Mouse (Mus musculus) kidney, embryonic 14.5 days (tissue): ENCODE data around the gene Hcls1. TPM values are rescaled to one million over a fixed set of nuclear protein-coding genes. Genes with fewer than 3 reads are reported as not detected.

ENCODE experiments used
- ATAC-seq: fragments of 200-750 bp; cut with Nextera tagmentation; 2 replicates; pipeline ENCODE4 v1.8.0; 2017; ENCODE audit warnings: moderate number of reproducible peaks, mild to moderate bottlenecking, moderate TSS enrichment, moderate library complexity; ENCODE audit not compliant: low FRiP score, low TSS enrichment
- H3K27ac ChIP-seq: fragments of 300-500 bp; sonication (generic); 2 replicates; pipeline ENCODE4 v1.5.1; 2014; ENCODE audit warnings: low read depth, mild to moderate bottlenecking, low read length, moderate library complexity, mixed read lengths
- H3K27me3 ChIP-seq: fragments of 300-500 bp; sonication (generic); 2 replicates; pipeline ENCODE4 v1.6.1; 2014; ENCODE audit warnings: mild to moderate bottlenecking, low read length; ENCODE audit not compliant: control insufficient read depth, insufficient read depth
- H3K36me3 ChIP-seq: fragments of 300-500 bp; sonication (generic); 2 replicates; pipeline ENCODE4 v1.6.1; 2014; ENCODE audit warnings: low read length, mixed read lengths; ENCODE audit not compliant: control insufficient read depth, insufficient read depth
- H3K4me1 ChIP-seq: fragments of 300-500 bp; sonication (generic); 2 replicates; pipeline ENCODE4 v1.6.1; 2014; ENCODE audit warnings: low read length, mixed read lengths; ENCODE audit not compliant: control insufficient read depth, insufficient read depth
- H3K4me2 ChIP-seq: fragments of 300-500 bp; sonication (generic); replicated peaks from 2 replicates; pipeline ENCODE4 v1.6.1; 2014; ENCODE audit warnings: low read depth, mild to moderate bottlenecking, low read length
- H3K4me3 ChIP-seq: fragments of 300-500 bp; sonication (generic); 2 replicates; pipeline ENCODE4 v1.5.1; 2014; ENCODE audit warnings: mild to moderate bottlenecking, low read length
- H3K9ac ChIP-seq: fragments of 300-500 bp; sonication (generic); 2 replicates; pipeline ENCODE4 v1.6.1; 2014; ENCODE audit warnings: low read depth, mild to moderate bottlenecking, low read length, moderate library complexity
- H3K9me3 ChIP-seq: fragments of 300-500 bp; sonication (generic); 2 replicates; pipeline ENCODE4 v1.6.1; 2016; ENCODE audit warnings: low read length; ENCODE audit not compliant: control insufficient read depth
- WGBS: fragments of 180-500 bp; shearing (Covaris S2); extraction: QIAGEN DNeasy Blood & Tissue Kit; methylation state at CpG from one replicate; pipeline ENCODE4 v1.1.7; 2014; 5-methylcytosine and 5-hydroxymethylcytosine counted together
- polyA plus RNA-seq: library from polyadenylated mRNA; unstranded; fragments of >200 nt; fragmentation: Nextera tagmentation; extraction: Ambion mirVana; gene quantifications from 2 replicates; pipeline ENCODE4 v1.2.1, GENCODE M21; 2014

Hcls1 gene
- polyA plus RNA-seq, 1 experiment from 2014 or later: 2.2 TPM

DNA sequence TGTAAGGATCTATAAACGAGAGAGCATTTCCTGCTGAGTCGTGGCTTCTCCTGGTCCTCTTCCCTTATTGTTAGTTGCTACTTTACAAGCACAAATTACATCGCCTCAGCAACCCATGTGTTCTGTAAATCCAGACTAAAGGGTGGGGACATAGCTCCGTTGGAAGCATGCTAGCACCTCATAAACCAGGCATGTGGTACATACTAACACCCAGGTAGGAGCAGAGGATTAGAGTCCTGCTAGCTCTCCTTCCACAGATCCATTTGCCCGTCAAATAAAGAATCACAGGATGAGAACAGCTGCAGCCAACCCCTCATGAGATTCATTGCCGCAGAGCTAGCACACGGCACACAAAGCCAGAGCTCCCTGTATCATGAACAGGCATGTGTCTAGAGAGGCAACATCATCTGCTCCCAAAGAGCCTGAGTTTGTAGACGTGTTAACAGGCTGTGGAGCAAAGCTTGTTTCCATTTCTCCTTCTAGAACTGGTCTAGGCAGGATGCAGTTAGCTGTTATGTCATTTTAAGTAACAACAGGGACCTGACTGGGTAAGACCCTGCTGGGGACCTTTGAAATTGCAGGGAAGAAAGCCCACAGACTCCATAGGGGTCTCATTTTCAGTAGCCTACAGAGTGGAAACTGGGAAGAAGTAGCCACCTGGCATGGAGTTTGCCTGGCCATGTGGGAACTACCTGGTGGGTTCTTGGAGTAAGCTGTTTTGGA, 15.0 kb downstream of the Hcls1 start:
- no peak overlapping the region for H3K9ac ChIP-seq
- H3K36me3 ChIP-seq: no peaks in the 10 kb centered on the region
- H3K4me1 ChIP-seq: no peaks in the 10 kb centered on the region
- ATAC-seq: no peak
- H3K27me3 ChIP-seq: no peaks in the 10 kb centered on the region
- no peak overlapping the region for H3K27ac ChIP-seq
- no peak overlapping the region for H3K4me2 ChIP-seq
- no peaks in the 10 kb centered on the region for H3K9me3 ChIP-seq
- no peak overlapping the region for H3K4me3 ChIP-seq
- 55% methylated on average over 8 of the region's 8 CpGs for WGBS

DNA sequence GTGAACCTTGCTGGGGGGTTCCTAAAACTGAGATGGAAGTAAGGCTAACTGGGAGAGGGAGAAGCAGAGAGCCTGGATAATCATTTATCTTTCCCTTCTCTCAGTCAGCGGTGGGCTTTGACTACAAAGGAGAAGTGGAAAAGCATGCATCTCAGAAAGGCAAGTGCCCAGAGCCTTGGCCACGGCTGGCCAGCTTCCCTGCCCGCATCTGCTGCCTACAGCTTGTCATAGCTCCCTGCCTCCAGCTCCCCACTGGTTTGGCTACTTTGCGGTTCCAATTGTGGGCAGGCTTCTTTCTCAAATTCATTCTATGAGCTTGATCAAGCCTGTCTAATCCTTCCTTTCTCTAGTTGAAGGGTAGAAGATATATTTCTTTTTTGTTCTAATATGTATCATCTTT, 16.2 kb downstream of the Hcls1 start:
- WGBS: 72% methylated on average over 4 of the region's 4 CpGs
- H3K27ac ChIP-seq: no peak overlapping the region

DNA sequence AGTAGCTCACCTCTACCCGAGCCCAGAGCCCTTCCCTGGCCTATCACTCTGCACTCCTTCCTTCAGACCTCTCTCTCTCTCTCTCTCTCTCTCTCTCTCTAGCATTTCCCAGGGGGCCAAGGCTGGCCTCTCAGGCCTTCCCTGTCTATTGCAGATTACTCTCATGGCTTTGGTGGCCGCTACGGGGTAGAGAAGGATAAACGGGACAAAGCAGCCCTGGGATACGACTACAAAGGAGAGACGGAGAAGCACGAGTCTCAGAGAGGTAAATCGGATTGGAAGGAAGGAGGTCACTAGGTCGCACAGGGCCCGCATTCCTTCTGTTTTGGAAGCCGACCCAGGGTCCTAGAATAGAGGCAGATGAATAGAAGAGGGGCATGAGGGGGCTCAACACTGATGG, 20.3 kb downstream of the Hcls1 start:
- ATAC-seq: no peak
- no peaks in the 10 kb centered on the region for H3K9me3 ChIP-seq

More for the DNA sequence above, 16.2 kb downstream of the Hcls1 start:
- no peaks in the 10 kb centered on the region for H3K27me3 ChIP-seq
- ATAC-seq: no peak
- no peaks in the 10 kb centered on the region for H3K4me1 ChIP-seq
- no peak overlapping the region for H3K9ac ChIP-seq
- H3K9me3 ChIP-seq: no peaks in the 10 kb centered on the region
- H3K36me3 ChIP-seq: no peaks in the 10 kb centered on the region
- H3K4me3 ChIP-seq: no peak overlapping the region
- no peak overlapping the region for H3K4me2 ChIP-seq

DNA sequence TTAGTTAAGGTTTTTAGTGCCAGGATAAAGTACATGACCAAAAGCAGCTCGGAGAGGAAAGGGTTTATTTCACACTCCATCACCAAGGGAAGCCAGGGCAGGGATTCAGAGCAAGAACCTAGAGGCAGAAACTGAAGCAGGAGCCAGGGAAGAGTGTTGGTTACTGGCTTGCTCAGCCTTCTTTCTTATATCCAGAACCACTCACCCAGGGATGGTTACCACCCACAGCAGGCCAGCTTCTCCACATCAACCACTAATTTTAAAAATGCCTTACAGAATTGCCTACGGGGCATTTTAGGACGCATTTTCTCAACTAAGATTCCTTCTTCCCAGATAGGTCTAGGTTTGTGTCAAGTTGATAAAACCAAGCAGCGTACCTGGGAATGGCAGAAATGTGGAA, 28.6 kb downstream of the Hcls1 start:
- H3K9ac ChIP-seq: no peak overlapping the region
- WGBS: 87% methylated on average over 4 of the region's 4 CpGs

More for the DNA sequence above, 20.3 kb downstream of the Hcls1 start:
- Histone ChIP-seq H3K4me1 (no peaks in the 10 kb centered on the region), H3K36me3 (no peaks in the 10 kb centered on the region), H3K9ac (no peak overlapping the region), H3K27me3 (no peaks in the 10 kb centered on the region), H3K4me3 (no peak overlapping the region), H3K27ac (no peak overlapping the region), H3K4me2 (no peak overlapping the region)
- WGBS: 82% methylated on average over 11 of the region's 11 CpGs

DNA sequence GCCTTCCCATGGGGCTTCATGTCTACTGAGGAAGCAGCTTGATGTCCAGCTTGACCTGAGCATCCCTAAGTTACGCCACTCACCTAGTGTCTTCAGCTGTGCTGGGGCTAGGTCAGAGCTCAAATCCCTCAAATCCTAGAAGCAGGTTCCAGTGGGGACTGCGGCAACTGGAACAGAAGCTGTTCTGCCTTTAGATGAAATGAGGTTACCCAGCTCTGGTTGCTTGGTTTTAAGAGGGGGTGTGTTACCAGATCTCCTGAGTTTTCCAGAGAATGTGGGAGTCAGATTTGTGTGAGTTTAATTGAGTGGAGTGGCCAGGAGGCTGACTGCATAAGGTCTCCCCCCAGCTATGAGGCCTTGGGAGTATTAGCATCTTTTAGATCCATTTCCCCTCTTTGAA, 44.3 kb downstream of the Hcls1 start:
- Histone ChIP-seq H3K4me2 (no peak overlapping the region), H3K4me1 (no peaks in the 10 kb centered on the region), H3K27me3 (no peaks in the 10 kb centered on the region), H3K36me3 (no peaks in the 10 kb centered on the region), H3K27ac (no peak overlapping the region), H3K9me3 (0 out of 2 replicates have a peak, but pooled peaks cover 3% of the 10 kb centered on the region), H3K9ac (no peak overlapping the region), H3K4me3 (no peak overlapping the region)
- ATAC-seq: no peak
- 94% methylated on average over 2 of the region's 2 CpGs for WGBS

More for the DNA sequence above, 28.6 kb downstream of the Hcls1 start:
- H3K27me3 ChIP-seq: no peaks in the 10 kb centered on the region
- H3K27ac ChIP-seq: no peak overlapping the region
- no peak for ATAC-seq
- H3K4me3 ChIP-seq: no peak overlapping the region
- H3K36me3 ChIP-seq: no peaks in the 10 kb centered on the region
- H3K4me2 ChIP-seq: no peak overlapping the region
- no peaks in the 10 kb centered on the region for H3K9me3 ChIP-seq
- no peaks in the 10 kb centered on the region for H3K4me1 ChIP-seq

DNA sequence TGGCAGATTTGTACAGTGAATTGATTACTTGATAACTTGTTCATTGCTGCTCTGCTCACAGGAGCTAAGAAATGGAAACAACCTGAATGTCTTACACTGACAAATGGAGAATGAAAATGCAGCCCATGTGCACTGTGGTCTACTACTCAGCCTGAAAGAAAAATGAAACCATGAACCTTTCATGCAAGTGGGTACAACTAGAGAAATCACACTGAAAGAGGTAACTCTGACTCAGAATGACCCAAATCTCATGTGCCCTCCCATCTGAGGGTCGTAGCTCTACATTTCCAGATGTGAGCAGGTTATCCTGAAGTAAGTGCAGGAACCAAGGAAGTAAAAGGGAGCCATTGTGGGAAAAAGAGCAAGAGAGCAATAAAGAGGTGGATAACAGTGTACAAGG, 49.0 kb downstream of the Hcls1 start:
- no peak overlapping the region for H3K27ac ChIP-seq
- H3K4me1 ChIP-seq: no peaks in the 10 kb centered on the region
- H3K4me2 ChIP-seq: no peak overlapping the region
- H3K9ac ChIP-seq: no peak overlapping the region
- no peak for ATAC-seq
- no peaks in the 10 kb centered on the region for H3K27me3 ChIP-seq
- 70% methylated on average over 1 of the region's 1 CpGs for WGBS
- H3K4me3 ChIP-seq: no peak overlapping the region
- H3K36me3 ChIP-seq: no peaks in the 10 kb centered on the region
- H3K9me3 ChIP-seq: 0 out of 2 replicates have a peak, but pooled peaks cover 3% of the 10 kb centered on the region

DNA sequence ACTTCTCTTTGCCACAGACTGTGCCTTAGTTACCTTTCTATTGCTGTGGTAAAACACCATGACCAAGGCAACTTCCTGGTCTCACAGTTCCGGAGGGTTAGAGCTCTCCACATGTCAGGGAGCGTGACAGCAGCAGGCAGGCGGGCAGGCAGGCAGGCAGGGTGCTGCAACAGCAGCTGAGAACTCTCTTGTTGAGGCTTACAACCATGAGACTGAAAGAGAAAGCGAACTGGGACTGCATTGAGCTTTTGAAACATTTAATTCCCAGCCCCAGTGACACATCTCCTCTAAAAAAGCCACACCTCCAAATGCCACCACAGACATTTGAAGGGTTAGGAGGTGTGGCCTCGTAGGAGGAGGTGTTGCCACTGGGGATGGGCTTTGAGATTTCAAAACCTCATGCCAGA, 50.9 kb downstream of the Hcls1 start:
- 72% methylated on average over 5 of the region's 5 CpGs for WGBS
- ATAC-seq: no peak
- H3K9me3 ChIP-seq: 0 out of 2 replicates have a peak, but pooled peaks cover 3% of the 10 kb centered on the region

DNA sequence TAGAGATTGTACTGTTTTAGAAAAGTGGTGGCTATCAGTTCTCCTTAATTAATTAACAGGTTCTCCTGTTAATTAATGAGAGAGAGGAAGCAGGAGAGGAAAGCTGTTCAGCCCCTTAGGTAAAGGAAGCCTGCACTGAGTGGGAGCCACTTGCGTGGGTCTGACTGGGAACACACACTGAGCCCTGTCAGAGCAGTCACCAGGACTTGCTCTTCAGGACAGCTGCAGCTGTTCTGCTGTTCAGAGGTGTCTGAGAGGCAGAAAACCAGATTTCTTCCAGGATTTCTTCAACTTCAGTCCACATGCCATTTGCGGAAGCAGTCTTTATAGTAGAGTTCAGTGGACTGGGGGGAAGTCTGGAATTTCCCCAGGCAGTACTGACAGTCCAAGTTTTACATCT, 52.6 kb downstream of the Hcls1 start:
- H3K4me1 ChIP-seq: no peaks in the 10 kb centered on the region
- ATAC-seq: no peak
- no peak overlapping the region for H3K4me2 ChIP-seq
- H3K36me3 ChIP-seq: no peaks in the 10 kb centered on the region
- H3K4me3 ChIP-seq: no peak overlapping the region
- no peaks in the 10 kb centered on the region for H3K27me3 ChIP-seq
- no peak overlapping the region for H3K9ac ChIP-seq
- H3K27ac ChIP-seq: no peak overlapping the region
- no peaks in the 10 kb centered on the region for H3K9me3 ChIP-seq
- WGBS: 92% methylated on average over 2 of the region's 2 CpGs

More for the DNA sequence above, 50.9 kb downstream of the Hcls1 start:
- Histone ChIP-seq H3K4me3 (no peak overlapping the region), H3K4me1 (no peaks in the 10 kb centered on the region), H3K27ac (no peak overlapping the region), H3K4me2 (no peak overlapping the region), H3K36me3 (no peaks in the 10 kb centered on the region), H3K27me3 (no peaks in the 10 kb centered on the region), H3K9ac (no peak overlapping the region)

DNA sequence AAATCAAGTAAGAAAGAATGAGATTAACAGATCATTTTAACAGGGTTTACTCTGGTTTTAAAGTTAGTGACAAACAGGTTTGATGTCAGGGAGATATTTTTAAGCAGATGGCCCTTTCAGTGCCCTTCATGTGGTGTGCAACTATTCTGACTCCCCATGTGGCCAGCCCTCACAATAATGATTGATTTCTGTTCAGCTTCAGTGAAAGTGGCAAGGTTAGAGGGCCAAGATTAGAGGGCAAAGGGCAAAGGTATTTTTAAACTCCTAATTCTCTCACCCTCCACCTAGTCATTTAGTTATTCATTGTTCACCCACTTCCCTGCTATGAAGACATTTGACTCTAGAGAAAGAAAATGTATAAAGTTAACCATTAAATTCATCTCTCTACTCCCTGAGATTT, 53.3 kb downstream of the Hcls1 start:
- no peak overlapping the region for H3K9ac ChIP-seq
- no peaks in the 10 kb centered on the region for H3K36me3 ChIP-seq
- no peak overlapping the region for H3K4me2 ChIP-seq
- H3K27ac ChIP-seq: no peak overlapping the region
- H3K4me3 ChIP-seq: no peak overlapping the region
- ATAC-seq: no peak
- H3K9me3 ChIP-seq: no peaks in the 10 kb centered on the region
- no peaks in the 10 kb centered on the region for H3K27me3 ChIP-seq
- no peaks in the 10 kb centered on the region for H3K4me1 ChIP-seq
